Mouse (Mus musculus) right cerebral cortex, postnatal 10 days (tissue): Measurements from ENCODE around the gene Rragc.

Source experiments
- DNase-seq, 2 experiments: peaks; one replicate each; pipeline ENCODE4 v3.0.0; 2021; ENCODE audit warnings: low spot score in 2 of 2

The Rragc gene

GRCm38 (mm10) chr4:123952059-123952458 is 34.8 kb downstream of the Rragc start:
- no peak for DNase-seq

GRCm38 (mm10) chr4:123956703-123957491 is 39.7 kb downstream of the Rragc start:
- peak; percentile 82 to 87 for DNase-seq

GRCm38 (mm10) chr4:123957492-123957808 is 40.2 kb downstream of the Rragc start:
- DNase-seq, result no peak

- DNase-seq, result no peak
Observed at GRCm38 (mm10) chr4:123957891-123958290, 40.6 kb downstream of the Rragc start.

GRCm38 (mm10) chr4:123960955-123961354 is 43.7 kb downstream of the Rragc start:
- DNase-seq, result no peak

- DNase-seq, result no peak
Observed at GRCm38 (mm10) chr4:123962721-123963120, 45.5 kb downstream of the Rragc start.

- no peak for DNase-seq
Observed at GRCm38 (mm10) chr4:123968663-123969321, 51.5 kb downstream of the Rragc start.

GRCm38 (mm10) chr4:123969458-123969857 is 52.2 kb downstream of the Rragc start:
- DNase-seq, result no peak

GRCm38 (mm10) chr4:123971059-123971458 is 53.8 kb downstream of the Rragc start:
- no peak for DNase-seq

- no peak for DNase-seq
Observed at GRCm38 (mm10) chr4:123972423-123973049, 55.3 kb downstream of the Rragc start.

- no peak for DNase-seq
Observed at GRCm38 (mm10) chr4:123982105-123982504, 64.9 kb downstream of the Rragc start.
